Mouse (Mus musculus) erythroblast, adult 5-6 weeks (primary cell): ENCODE results near the gene Ccdc107. TPM values are rescaled to one million over a fixed set of nuclear protein-coding genes. Genes with fewer than 3 reads are reported as not detected.
"Not testable (repeated sequence)": the region's sequence is repeated elsewhere in the genome, so short reads cannot be mapped to it uniquely, and the experiment has no call there.

Experiments
- ATAC-seq: replicated peaks from 2 replicates; pipeline ENCODE4 v1.8.0; 2016; ENCODE audit warnings: moderate number of reproducible peaks, mild to moderate bottlenecking, moderate TSS enrichment, inconsistent platforms; ENCODE audit not compliant: poor library complexity, low FRiP score, severe bottlenecking
- total RNA-seq, 2 experiments: library from RNA; stranded (forward) in 1 of 2; stranded (reverse) in 1 of 2; fragments of 150-400 nt in 1 of 2; fragments of 200-764, 138-1000 nt in 1 of 2; gene quantifications; 2 replicates each; pipeline versions ENCODE4 v1.2.3 to v1.2.4; 2015 to 2017; ENCODE audit warnings: low replicate concordance in 2 of 2

Gene Ccdc107
- total RNA-seq, 2 experiments from 2014 or later = 4.6 to 5.2 TPM

DNA sequence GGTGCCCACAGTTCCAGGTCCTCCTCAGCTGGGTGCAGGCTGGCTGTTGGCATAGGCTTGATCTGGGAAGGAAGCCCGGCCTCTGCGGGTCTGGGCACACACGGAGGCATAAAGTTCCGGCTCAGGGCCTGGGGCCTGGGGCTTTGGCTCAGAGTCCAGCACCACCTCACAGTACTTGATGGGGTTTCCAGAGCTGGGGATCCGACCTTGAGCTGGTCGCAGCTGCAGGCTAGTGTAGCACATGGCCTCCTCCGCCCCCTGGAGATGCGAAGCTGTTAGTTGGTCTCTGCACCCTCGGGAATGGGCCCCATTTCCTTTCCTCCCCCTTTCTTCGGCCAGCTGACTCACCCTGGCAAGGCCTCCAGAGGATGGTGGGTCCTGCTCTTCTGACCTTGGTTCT is 10.1 kb upstream of the Ccdc107 start:
- no peak for ATAC-seq

DNA sequence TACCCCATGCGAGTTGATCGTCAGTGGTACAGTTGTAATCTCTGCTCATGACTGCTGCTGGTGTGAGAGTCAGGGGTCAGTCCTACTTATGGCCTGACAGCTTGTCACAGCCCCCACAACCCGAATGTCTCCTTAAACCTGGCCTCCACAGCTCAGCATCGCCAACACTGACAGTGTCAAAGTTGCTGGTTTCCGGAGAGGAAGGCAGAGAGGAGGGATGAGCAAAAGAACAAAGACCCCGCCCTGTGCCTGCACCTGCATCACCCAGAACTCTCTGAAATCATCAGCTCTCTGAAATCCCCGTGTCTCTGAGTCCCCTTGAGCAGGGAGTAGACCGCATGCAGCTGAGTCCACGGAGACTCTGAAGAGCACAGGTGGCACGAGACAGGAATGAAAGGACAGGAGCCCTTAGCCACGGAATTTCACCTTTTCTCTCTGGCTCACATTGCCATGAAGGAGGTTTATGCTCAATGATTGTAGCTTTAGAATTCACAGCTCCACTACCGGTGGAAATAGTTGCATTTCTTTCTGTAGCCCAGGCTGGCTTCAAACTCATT is 9.1 kb upstream of the Ccdc107 start, which contains the start of gene Sit1:
TSS of gene Sit1 (minus strand) at position 200 of the 557 bp plus-strand sequence.
- no peak for ATAC-seq

DNA sequence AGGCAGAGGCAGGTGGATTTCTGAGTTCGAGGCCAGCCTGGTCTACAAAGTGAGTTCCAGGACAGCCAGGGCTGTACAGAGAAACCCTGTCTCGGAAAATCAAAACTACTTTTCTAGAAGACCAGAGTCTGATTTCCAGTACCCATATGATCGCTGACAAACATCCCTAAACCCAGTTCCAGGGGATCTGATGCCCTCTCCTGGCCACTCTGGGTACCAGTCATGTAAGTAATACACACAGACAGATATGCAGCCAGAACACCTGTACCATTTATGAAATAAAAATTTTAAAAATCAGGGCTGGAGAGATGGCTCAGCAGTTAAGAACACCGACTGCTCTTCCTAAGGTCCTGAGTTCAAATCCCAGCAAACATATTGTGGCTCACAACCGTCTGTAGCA is 7.0 kb upstream of the Ccdc107 start:
- ATAC-seq = not testable (repeated sequence)

DNA sequence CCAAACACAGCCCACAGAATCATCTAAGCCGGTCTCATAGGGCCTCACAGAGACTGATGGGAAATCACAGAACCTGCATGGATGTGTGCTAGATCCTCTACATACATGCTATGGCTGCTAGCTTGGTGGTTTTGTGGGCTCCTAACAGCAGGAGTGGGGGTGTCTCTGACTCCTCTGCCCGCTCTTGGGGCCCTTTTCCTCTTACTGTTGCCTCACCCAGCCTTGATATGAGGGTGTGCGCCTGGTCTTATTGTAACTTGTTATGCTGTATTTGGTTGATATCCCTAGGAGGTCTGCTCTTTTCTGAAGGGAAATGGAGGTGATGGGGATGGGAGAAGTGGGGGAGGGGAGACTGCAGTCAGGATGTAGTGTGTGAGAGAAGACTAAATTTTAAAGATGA is 3.1 kb upstream of the Ccdc107 start:
- ATAC-seq = no peak

DNA sequence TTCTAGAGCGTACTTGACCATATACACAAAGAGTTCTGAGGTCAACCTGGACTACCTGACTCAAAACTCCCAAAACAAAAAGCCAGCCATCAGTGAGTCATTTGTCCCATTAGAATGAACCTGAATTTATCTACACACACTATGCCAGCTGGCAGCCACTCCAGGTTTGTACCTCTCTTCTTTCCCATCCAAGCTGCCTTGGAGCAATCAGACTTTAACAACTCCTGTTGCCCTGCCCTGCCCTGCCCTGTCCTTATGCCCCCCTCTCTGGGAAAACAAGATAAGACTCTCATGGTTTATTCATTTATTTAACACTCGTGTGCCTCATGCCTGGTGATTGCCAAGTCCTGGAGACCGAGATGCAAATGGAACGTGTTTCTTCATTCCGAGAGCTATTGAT is 1.9 kb upstream of the Ccdc107 start:
- ATAC-seq = peak; percentile 23; the same call in 1 of the 2 replicates

DNA sequence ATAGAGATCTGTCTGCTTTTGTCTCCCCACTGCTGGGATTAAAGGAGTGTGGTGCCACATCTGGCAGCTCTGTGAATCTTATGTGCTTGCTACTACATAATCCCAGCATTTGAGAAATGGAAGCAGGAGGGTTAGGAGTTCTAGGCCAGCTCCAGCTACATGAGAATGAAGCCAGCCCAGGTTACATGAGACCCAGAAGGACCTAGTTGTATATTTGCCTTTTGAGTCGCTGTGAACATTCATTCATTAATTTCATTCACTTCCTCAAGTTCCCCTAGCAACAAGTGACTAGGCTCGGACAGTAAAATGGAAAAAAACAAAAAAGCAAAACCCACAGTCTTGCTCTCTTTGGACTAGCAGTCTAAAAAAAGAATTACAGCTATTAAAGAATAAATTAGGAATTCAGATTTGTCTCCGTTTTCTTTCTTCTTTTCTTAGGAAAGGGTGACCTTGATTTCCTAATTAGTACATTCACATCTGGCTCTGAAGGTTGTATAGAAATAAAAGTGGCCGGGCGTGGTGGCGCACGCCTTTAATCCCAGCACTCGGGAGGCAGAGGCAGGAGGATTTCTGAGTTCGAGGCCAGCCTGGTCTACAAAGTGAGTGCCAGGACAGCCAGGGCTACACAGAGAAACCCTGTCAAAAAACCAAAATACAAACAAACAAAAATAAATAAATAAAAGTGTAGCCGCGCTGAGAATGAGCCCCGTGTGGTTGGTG is 439 bp upstream of the Ccdc107 start:
- no peak for ATAC-seq

DNA sequence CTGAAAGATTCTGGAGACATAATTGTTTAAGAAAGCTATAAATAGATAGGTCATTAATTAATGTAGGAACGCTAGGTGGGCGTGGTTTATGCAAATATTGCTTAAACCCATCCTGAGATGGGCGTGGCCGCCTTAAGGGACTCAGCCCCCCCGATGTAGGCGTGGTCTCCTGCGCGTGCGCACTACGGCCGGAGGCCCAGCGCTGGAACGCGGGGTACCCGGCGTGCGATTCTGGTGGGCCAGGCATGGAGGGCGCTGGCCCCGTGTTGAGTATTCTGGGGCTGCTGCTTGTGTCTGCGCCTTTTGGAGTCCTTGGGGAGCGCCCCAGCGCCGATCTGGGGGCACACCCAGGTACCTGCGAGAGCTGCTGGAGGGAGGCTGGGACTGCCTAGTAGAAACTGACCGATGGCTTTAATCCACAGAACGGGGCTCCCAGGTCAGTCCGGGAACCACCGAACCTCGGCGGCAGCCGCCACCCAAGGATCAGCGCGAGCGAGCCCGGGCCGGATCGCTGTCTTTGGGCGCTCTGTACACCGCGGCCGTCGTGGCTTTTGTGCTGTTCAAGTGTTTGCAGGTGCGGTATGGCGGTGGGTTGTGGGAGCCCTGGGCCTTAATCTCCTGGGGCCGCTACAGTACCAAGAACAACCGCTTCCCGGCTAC is 616 bp downstream of the Ccdc107 start:
- peak; percentile 84 for ATAC-seq

DNA sequence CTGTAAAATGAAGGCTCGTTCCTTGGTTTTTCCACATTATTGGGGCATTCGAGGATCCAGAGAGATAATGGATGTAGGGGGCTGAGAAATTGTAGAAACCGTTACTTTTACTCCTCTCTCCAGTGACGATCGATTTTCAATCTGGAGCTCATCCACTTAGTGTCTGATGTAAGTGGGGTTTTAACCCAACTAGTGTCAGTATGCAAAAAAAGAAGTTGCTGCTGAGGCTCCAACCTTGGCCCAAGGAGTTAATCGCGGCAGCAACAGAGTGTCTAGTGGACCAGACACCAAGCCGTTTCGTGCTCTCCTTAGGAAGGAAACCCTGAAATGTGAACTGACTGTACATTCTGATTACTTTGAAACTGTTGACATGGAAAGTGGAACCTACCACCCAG is 1.1 kb downstream of the Ccdc107 start:
- no peak for ATAC-seq

DNA sequence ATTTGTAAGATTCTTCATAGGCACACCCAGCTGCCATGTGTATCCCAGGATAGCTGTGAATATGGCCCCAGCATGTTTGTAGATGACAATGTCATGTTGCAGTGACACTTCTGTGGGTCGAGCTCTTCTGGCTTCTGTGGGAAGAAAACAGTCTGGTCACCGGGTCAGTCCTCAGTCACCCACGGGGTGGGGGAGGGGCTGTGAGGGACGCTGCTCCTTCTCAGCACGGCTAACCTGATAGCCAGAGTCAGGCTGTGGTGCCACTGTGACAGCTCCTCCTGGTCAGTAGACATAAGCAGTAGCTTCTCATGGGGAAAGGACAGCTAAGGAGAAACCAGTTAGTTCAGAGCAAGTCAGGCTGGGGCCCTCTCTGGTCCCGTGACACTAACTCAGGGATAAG is 3.9 kb downstream of the Ccdc107 start:
- ATAC-seq = no peak

DNA sequence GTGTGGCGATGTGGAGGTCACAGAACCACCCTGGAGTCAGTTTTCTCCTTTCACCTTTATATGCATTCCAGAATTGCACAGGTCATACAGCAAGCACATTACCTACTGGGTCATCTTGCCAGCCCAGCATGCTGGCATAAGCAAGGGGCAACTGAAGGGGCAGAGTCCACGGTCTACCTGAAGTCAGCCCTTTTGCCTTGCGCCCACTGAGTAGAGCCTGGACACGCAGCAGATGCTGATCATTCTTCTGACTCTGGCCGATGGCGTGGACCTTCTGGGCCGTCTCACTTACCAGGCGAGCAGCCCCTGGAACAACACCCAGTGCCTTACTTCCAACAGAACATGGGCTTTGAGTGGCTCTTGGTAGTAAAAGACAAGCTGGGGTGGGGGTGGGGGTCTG is 4.7 kb downstream of the Ccdc107 start:
- ATAC-seq = no peak

DNA sequence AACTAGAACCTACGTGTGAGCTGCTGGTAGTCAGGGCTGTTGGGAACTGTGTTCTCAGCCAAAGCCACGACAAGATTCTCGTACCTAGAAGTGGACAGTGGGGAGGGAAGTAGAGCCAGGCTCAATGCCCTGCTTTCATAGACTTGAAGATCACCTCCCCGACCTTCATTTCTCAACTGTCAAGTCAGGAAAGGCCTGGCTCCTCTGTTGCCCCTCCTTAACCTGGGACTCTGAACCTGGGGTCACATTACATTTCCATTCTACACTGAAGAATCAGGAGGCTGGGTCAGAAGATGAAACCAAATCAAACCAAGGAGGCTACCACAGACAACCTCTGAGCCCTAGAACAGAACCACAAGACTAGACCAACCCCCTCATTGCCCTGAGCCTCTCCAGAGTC is 5.2 kb downstream of the Ccdc107 start:
- ATAC-seq = no peak

DNA sequence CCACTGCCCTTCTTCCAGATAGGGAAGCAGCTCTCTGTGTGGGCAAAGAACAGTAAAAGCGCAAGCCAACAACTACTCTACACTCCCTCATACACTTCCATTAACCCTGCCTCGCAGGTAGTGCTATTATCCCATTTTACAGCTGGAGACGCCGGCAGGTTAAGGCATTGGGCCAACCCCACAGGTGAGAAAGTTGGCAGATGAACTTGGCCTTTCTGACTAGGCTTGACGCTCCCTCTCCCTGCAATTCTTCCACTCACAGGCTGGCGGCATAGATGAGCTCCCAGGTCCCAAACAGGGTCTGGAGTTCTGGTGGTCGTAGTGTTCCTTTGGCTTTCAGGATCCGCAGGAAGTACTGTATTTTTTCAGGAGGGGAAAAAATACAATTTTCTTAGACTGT is 6.3 kb downstream of the Ccdc107 start:
- peak; percentile 63 for ATAC-seq

DNA sequence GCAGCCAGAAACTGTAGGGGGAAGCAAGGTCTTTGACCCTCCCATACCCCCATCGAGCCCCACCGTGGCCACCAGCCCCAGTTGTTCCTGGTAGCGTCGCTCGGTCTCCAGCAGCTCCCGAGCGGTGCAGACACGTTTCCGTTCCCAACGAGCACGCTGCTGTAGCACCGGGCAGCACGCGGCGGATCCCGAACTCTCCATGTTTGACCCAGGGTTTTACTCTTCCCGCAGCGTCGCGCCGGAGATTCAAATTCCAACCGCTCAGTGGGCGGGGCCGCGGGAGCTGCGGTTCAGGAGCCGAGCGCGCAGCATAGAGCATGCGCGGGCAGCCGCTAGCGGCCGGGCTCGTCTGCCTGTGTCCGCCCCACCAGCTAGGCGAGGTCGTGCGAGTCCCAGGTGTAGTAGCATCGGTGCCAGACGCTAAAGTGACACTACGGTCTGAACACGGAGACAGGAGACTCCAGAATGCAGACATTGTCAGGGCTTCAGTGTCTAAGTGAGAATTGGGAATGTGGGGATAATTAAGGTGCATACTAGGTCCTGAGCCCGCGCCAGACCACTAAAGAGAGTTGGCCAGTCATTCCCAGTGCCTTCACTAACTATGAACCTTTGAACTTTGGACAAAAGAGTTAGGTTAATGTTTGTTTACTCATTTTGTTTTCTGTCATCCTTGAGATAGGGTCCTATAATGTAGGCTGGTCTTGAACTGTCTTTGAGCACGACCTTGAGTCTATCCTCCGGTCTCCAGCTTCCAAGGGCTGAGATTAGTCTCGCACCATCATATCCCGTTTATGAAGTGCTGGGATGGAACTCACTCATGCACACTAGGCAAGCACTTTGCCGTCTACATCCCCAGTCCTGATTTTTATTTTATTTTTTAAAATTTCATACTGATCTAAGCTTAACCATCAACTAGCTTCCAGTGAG is 7.0 kb downstream of the Ccdc107 start, which contains the start of gene Arhgef39:
TSS of gene Arhgef39 (minus strand) at position 289 of the 927 bp plus-strand sequence.
- peak; percentile 90 for ATAC-seq

DNA sequence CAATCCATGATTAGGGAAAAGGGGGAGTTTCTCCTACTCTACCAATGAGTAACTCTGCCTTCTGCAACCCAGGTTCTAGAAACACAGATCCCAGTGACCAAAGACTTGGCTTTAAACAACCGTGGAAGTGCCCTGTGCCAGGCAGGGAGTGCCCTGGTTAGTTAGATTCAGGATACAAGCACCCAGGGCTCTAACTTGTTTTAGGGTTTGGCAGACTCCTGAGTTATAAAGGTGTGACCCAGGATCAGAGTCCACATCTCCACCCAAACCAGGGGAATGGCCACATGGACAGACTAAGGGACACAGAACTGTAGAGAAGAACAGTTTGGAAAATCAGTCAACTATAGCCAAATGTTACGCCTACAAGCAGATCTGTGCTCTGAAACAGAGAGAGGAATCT is 10.3 kb downstream of the Ccdc107 start:
- no peak for ATAC-seq

DNA sequence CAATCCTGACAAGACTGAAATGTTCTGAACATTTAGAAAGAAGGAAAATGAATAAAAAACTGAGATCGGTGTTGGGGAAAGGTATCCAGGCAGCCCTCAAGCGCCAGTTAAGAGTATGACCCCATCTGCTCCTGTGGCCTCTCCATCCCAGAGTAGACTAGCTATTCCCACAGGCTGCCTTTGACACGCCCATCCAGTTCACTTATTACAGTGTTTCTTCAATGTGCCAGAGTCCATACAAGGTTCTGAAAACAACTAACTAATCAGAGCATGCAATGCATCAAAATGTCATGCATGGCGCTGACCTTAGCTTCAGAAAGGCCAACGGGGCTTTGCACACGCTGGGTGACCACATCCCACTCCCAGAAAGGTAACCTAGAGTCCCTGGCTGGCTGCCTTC is 10.8 kb downstream of the Ccdc107 start:
- ATAC-seq = no peak

DNA sequence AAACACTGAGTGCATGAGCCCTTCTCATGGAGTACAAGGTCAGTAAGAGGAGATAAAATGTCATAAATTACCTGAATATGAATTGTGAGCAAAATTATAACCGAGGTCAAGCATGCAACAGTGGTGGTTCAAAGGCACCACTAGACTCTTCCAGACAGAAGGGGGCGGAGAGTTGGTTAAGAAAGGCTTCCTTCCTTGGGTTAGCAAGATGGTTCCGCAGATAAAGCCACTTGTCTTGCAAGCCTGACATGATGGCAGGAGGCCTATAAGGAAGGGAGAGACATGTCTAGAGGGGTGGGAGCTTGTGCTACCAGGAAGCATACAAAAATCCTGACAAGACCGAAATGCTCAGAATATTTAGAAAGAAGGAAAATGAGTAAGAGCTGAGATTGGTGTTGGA is 11.6 kb downstream of the Ccdc107 start:
- no peak for ATAC-seq

DNA sequence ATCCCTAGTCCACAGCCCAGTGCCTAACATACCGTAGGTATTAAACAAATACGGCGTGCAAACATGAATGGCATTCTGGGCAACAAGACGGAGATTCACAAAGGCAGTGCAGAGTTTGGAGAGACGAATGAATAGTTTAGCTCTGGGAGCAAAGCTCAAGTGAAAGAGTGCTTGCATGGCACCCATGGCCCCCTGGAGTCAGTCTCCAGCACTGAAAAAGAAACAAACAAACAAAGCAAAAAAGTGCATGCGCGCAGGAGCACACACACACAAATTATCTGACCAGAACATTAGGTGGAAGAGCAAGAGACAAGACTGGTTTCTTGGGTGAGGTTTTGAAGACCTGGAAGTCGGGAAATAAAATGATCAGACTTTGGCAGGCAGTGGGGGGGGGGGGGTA is 13.4 kb downstream of the Ccdc107 start:
- ATAC-seq = no peak

DNA sequence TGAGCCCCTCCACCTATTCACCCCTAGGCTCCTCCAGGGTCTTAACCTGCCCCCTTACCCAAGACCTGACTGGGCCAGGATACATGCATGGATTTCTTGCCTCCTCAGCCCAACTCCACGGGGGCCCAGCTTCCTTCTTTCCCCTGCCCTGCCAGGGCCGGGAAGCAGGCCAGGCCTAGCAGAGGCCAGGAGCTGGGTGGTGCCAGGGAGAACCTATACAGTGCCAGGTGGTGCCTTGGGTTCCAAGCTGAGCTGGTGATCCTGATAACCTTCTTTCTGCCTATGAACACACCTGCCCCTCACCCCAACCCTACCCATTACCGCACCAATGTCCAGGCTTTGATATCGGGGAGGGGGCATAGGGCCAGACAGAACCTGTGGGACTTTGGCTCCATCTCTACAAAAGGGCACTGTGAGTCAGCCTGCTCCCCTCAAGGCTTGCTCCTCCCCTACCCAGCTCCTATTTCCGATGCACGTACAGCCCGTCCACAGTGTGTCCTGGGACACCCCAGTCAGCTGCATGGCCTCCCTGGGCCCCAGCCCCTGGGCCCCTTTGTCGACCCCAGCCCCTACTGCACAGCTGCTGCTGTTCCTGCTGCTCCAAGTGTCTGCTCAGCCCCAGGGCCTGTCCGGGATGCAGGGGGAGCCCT is 14.0 kb downstream of the Ccdc107 start, which contains the start of gene Car9:
TSS of gene Car9 (plus strand) at position 431 of the 650 bp plus-strand sequence.
- ATAC-seq = no peak

DNA sequence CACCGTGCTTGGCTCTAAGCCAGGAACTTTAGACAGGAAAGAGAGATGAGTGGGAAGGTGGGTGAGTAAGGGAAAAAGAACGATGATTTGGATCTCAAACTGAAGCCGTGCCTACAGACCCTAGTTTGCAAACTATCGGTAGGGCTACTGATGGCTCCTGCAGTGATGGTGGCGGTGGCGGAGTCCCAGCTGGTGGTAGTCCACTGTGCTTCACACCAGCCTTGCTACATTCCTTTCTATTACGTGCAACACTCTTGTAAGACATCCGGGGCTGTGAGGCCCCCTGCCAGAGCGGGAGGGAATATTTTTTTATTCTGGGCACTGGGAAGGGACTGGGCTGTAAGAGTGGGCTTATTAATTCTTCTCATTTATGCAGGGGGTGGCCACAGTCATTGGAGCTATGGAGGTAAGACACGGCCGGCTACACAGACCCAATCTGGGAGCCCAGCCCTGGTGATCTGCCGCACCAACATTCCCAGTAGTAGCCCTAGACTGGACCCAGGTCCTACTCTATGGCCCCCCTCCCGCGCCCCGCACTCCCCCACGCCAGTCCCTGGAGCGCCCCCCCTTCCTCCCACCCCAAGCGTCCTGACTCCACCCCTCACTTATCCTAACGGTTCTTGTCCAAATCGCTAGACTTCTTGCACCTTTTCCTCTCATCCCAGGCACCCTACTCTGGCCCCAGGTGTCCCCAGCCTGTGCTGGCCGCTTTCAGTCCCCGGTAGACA is 15.4 kb downstream of the Ccdc107 start:
- ATAC-seq = no peak
